Mouse (Mus musculus): ENCODE results near the gene Robo1.

- TF ChIP-seq CTCF (IDR thresholded peaks at IDR 0.05; ENCODE audit: low read depth, low read length): no peak
- TF ChIP-seq GATA1 (IDR thresholded peaks at IDR 0.05; ENCODE audit: borderline replicate concordance, low read length): no peak
- TF ChIP-seq TAL1 (conservative IDR thresholded peaks at IDR 0.05; ENCODE audit: low read depth, low read length): no peak
- no peak for TF ChIP-seq GATA2 (IDR thresholded peaks at IDR 0.05; ENCODE audit: borderline replicate concordance, low read depth, low read length)
Measured at GRCm38 (mm10) chr16:72356515-72357357, 48.6 kb downstream of the Robo1 start.
